Mouse (Mus musculus) bone marrow, adult 2 months (tissue): ENCODE data around the gene Zmynd10.

Experiments
- CTCF ChIP-seq: fragments of 200-500 bp; IDR thresholded peaks from 2 replicates; pipeline ENCODE4 v1.5.1; 2011; ENCODE audit warnings: low read length, control low read depth; ENCODE audit not compliant: control insufficient read depth, insufficient read depth
- POLR2A ChIP-seq: fragments of 200-500 bp; IDR thresholded peaks from 2 replicates; pipeline ENCODE4 v1.6.1; 2011; ENCODE audit warnings: low read depth, mild to moderate bottlenecking, control low read depth, low read length, borderline replicate concordance; ENCODE audit not compliant: control insufficient read depth

DNA sequence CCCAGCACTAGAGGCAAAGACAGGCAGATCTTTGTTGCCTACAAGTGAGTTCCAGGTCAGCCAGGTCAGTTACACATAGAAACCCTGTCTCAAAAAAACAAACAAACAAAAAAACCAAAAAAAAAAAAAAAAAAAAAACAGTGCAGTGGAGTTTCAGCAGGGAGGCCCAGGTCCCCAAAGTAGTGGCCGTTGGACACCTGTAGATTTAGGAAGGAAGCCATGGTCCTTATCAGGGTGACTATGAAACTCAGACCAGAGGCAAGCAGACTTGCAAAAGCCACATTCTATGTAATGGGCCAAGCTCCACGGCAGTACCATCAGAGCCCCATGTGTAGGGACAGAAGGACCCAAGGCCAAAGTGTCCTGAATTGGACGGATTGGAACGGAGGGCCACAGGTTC is 34.5 kb downstream of the Zmynd10 start:
- TF ChIP-seq POLR2A (no peak), CTCF (no peak)
